Mouse (Mus musculus): ENCODE measurements around the gene Ermn. TPM values are rescaled to one million over a fixed set of nuclear protein-coding genes. Genes with fewer than 3 reads are reported as not detected.

Gene Ermn
- total and polyA plus RNA-seq, 3 experiments, result 0.17 to 0.26 TPM; not detected in 1

- dilution Hi-C loops (cut with MboI; ENCODE audit: extremely low pct_ligation_motif_present, extremely low pct_unique_long_range_greater_than_20kb, low sequenced_read_pairs), result no loop called here
Measured at GRCm38 (mm10) chr2:58036926-58037325, 15.7 kb downstream of the Ermn start.

DNA sequence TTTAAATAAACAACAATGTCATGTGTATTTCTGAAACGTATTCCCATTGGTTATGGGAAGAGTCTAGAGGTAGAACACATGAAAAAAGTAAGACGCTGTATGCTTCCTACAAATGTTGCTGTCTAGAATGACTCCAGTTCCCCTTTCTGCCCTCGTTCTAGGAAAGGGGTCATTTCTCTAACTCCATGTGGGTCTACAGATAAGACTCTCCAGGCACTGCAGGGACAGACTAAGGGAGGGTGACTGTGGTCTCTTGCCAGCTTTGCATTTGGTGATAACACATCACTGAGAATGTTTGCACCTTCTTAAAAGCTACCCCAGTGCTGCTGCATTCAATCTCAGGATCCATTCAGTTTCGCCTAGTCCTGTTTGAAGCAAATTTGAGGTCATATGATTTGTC, 17.0 kb downstream of the Ermn start:
- Histone ChIP-seq H3K4me3 (replicated peaks in 1 of 3; ENCODE audit: low read depth in 2 of 3, low read length in 2 of 3, poor library complexity in 1 of 3) (no peak overlapping the region), H3K4me1 (ENCODE audit: control insufficient read depth in 1 of 2, insufficient read depth in 2 of 2) (peaks cover 0 to 3% of the 10 kb centered on the region in 2 experiments; a peak in 1 of 4 replicates), H3K9me3 (replicated peaks; ENCODE audit: low read length) (no peaks in the 10 kb centered on the region), H3K27ac (ENCODE audit: insufficient read depth, low read depth) (no peak overlapping the region), H3K27me3 (replicated peaks) (no peaks in the 10 kb centered on the region), H3K36me3 (replicated peaks in 1 of 2; ENCODE audit: control insufficient read depth in 1 of 2, insufficient read depth in 1 of 2, low read length in 1 of 2) (no peaks in the 10 kb centered on the region), H3K79me2 (replicated peaks; ENCODE audit: control insufficient read depth, extremely low read depth, insufficient read depth, poor library complexity, severe bottlenecking) (no peaks in the 10 kb centered on the region), H3K9ac (ENCODE audit: insufficient read depth, low read depth) (no peak overlapping the region), H3K4me2 (ENCODE audit: insufficient read depth, low read depth, poor library complexity, severe bottlenecking) (no peak overlapping the region)
- TF ChIP-seq NRF1 (IDR thresholded peaks at IDR 0.05; ENCODE audit: low read depth, low read length), result no peak
- TF ChIP-seq GABPA (IDR thresholded peaks at IDR 0.05; ENCODE audit: insufficient replicate concordance, low read depth, low read length), result no peak
- no peak for TF ChIP-seq ZNF384 (IDR thresholded peaks at IDR 0.05; ENCODE audit: low read depth, low read length)
- TF ChIP-seq RAD21 (IDR thresholded peaks at IDR 0.05; ENCODE audit: low read depth, low read length), result no peak
- no peak for TF ChIP-seq ZKSCAN1 (IDR thresholded peaks at IDR 0.05; ENCODE audit: borderline replicate concordance, low read depth, low read length)
- TF ChIP-seq ZMIZ1 (IDR thresholded peaks at IDR 0.05; ENCODE audit: low read depth, low read length), result no peak
- no peak for TF ChIP-seq POLR2A (IDR thresholded peaks at IDR 0.05; ENCODE audit: low read depth, low read length)
- no peak for TF ChIP-seq ELF1 (IDR thresholded peaks at IDR 0.05; ENCODE audit: low read depth, low read length)
- no peak for TF ChIP-seq MAZ (IDR thresholded peaks at IDR 0.05; ENCODE audit: low read depth, low read length)
- no peak for TF ChIP-seq SIN3A (IDR thresholded peaks at IDR 0.05; ENCODE audit: low read length)
- TF ChIP-seq MXI1 (IDR thresholded peaks at IDR 0.05; ENCODE audit: low read depth, low read length), result no peak
- TF ChIP-seq USF2 (conservative IDR thresholded peaks at IDR 0.05; ENCODE audit: low read depth, low read length), result no peak
- no peak for TF ChIP-seq MYC (IDR thresholded peaks at IDR 0.05; ENCODE audit: low read depth, low read length)
- TF ChIP-seq EP300 (IDR thresholded peaks at IDR 0.05; ENCODE audit: low read length), result no peak
- no peak for TF ChIP-seq JUN (IDR thresholded peaks at IDR 0.05; ENCODE audit: insufficient read depth, low read depth, low read length)
- no peak for TF ChIP-seq CHD1 (IDR thresholded peaks at IDR 0.05; ENCODE audit: low read depth, low read length)
- DNase-seq (ENCODE audit: extremely low read depth), result no peak
- dilution Hi-C loops (cut with MboI; ENCODE audit: extremely low pct_ligation_motif_present, extremely low pct_unique_long_range_greater_than_20kb, low sequenced_read_pairs) (no loop called here), in situ Hi-C loops (cut with MboI; ENCODE audit: low pct_ligation_motif_present, low pct_unique_long_range_greater_than_20kb, low sequenced_read_pairs) (loop anchor here (25.0 kb wide), 2 partner anchors 277 to 627 kb away; no protein-coding TSS in a partner anchor)

More at GRCm38 (mm10) chr2:58036926-58037325, 15.7 kb downstream of the Ermn start:
- no peak overlapping the region for H3K4me2 ChIP-seq (ENCODE audit: insufficient read depth, low read depth, poor library complexity, severe bottlenecking)
- no peak overlapping the region for H3K4me3 ChIP-seq (replicated peaks in 1 of 3; ENCODE audit: low read depth in 2 of 3, low read length in 2 of 3, poor library complexity in 1 of 3)
- peaks cover 0 to 5% of the 10 kb centered on the region in 2 experiments; a peak in 2 of 4 replicates for H3K4me1 ChIP-seq (ENCODE audit: control insufficient read depth in 1 of 2, insufficient read depth in 2 of 2)
- H3K9ac ChIP-seq (ENCODE audit: insufficient read depth, low read depth), result no peak overlapping the region
- H3K79me2 ChIP-seq (replicated peaks; ENCODE audit: control insufficient read depth, extremely low read depth, insufficient read depth, poor library complexity, severe bottlenecking), result no peaks in the 10 kb centered on the region
- no peak overlapping the region for H3K27ac ChIP-seq (ENCODE audit: insufficient read depth, low read depth)
- in situ Hi-C loops (cut with MboI; ENCODE audit: low pct_ligation_motif_present, low pct_unique_long_range_greater_than_20kb, low sequenced_read_pairs), result loop anchor here (25.0 kb wide), 2 partner anchors 275 to 625 kb away; no protein-coding TSS in a partner anchor
- no peak for DNase-seq (ENCODE audit: extremely low read depth)
- no peaks in the 10 kb centered on the region for H3K27me3 ChIP-seq (replicated peaks)
- no peaks in the 10 kb centered on the region for H3K9me3 ChIP-seq (replicated peaks; ENCODE audit: low read length)
- H3K36me3 ChIP-seq (replicated peaks in 1 of 2; ENCODE audit: control insufficient read depth in 1 of 2, insufficient read depth in 1 of 2, low read length in 1 of 2), result no peaks in the 10 kb centered on the region
- TF ChIP-seq NELFE (IDR thresholded peaks at IDR 0.05; ENCODE audit: low read depth, low read length), result no peak

All from CH12.LX (cell line).